Mouse (Mus musculus) forebrain, embryonic 12.5 days (tissue): ENCODE results near the gene Abhd6. TPM values are rescaled to one million over a fixed set of nuclear protein-coding genes. Genes with fewer than 3 reads are reported as not detected.

Experiments used
- ATAC-seq: fragments of 200-750 bp; cut with Nextera tagmentation; 2 replicates; pipeline ENCODE4 v1.8.0; 2017; ENCODE audit warnings: moderate TSS enrichment; ENCODE audit not compliant: low FRiP score
- H3K27ac ChIP-seq: fragments of 300-500 bp; sonication (generic); 2 replicates; pipeline ENCODE4 v1.5.1; 2016; ENCODE audit warnings: mild to moderate bottlenecking
- H3K27me3 ChIP-seq: fragments of 300-500 bp; sonication (generic); 2 replicates; pipeline ENCODE4 v1.6.1; 2016; ENCODE audit warnings: mild to moderate bottlenecking
- H3K36me3 ChIP-seq: fragments of 300-500 bp; sonication (generic); replicated peaks from 2 replicates; pipeline ENCODE4 v1.6.1; 2016; ENCODE audit warnings: mild to moderate bottlenecking
- H3K4me1 ChIP-seq: fragments of 300-500 bp; sonication (generic); 2 replicates; pipeline ENCODE4 v1.6.1; 2016
- H3K4me2 ChIP-seq: fragments of 300-500 bp; sonication (generic); 2 replicates; pipeline ENCODE4 v1.6.1; 2016; ENCODE audit warnings: mild to moderate bottlenecking, moderate library complexity
- H3K4me3 ChIP-seq: fragments of 300-500 bp; sonication (generic); replicated peaks from 2 replicates; pipeline ENCODE4 v1.5.1; 2016; ENCODE audit warnings: mild to moderate bottlenecking
- H3K9ac ChIP-seq: fragments of 300-500 bp; sonication (generic); 2 replicates; pipeline ENCODE4 v1.6.1; 2016; ENCODE audit warnings: mild to moderate bottlenecking
- H3K9me3 ChIP-seq: fragments of 300-500 bp; sonication (generic); 2 replicates; pipeline ENCODE4 v1.6.1; 2016
- WGBS: fragments of 180-500 bp; shearing (Covaris S2); methylation state at CpG from one replicate; pipeline ENCODE4 v1.1.7; 2016; 5-methylcytosine and 5-hydroxymethylcytosine counted together
- polyA plus RNA-seq: library from polyadenylated mRNA; unstranded; fragments of >200 nt; fragmentation: Nextera tagmentation; extraction: Ambion mirVana; gene quantifications from 2 replicates; pipeline ENCODE4 v1.2.1, GENCODE M21; 2016

Gene Abhd6
- polyA plus RNA-seq, 1 experiment from 2014 or later = 18.8 TPM

DNA sequence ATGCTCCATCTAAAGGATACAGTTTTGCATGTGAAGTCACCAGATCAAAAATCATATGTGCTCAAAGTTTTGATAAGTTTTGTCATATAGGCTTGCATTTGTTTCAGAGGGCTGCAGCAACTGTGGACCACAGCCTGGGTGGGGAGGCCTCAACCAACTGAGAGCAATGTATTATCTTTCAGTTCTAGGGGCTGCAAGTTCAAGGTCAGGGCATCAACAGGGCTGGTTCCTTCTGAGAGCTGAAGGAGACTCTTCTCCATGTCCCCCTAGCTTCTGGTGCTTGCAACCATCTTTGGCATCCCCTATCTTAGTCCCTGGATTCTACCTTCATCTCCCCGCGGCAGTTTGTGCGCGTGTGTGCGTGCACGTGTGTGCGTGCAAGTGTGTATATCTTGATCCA lies 50.0 kb downstream of the Abhd6 start:
- no peak overlapping the region for H3K27ac ChIP-seq
- no peak overlapping the region for H3K4me2 ChIP-seq
- WGBS = 95% methylated on average over 7 of the region's 7 CpGs
- H3K27me3 ChIP-seq = no peaks in the 10 kb centered on the region
- peaks cover 5% of the 10 kb centered on the region; the same call in 1 of the 2 replicates for H3K4me1 ChIP-seq
- no peaks in the 10 kb centered on the region for H3K9me3 ChIP-seq
- H3K4me3 ChIP-seq = no peak overlapping the region
- H3K9ac ChIP-seq = no peak overlapping the region
- H3K36me3 ChIP-seq = peaks cover 27% of the 10 kb centered on the region
- ATAC-seq = no peak

DNA sequence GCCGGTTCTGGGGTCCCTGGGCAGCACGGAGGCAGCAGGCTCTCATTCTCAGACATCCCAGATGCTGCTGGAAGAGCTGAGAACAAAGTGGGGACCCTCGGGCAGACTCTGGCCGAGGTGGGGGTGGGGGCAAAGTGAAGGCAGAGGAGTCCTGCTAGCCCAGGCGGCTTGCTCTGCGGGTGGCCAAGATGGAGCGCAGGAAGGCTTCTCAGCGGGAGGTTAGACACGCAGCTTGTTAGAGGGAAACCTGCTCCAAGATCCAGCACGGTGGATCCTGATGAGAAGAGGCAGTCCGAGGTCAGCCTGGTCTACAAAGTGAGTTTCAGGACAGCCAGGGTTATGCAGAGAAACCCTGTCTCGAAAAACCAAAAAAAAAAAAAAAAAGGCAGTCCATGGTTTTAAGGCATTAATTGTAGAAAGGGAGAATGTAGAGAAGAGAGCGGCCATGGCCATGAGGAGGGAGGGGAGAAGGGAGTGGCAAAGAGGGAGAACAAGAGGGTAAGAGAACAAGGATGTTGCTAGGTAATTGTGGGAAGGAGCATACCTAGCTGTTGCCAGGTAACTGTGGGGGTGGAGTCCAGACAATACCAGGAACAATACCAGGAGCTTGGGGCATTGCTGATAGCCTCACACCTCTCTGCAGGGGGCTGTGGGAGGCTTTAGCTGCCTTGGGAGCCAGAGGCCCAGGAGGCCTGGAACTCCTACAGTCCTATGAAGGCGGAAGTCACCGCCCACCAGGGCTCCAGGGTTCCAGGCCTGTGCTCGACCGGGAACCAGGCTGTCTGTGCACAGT lies 51.8 kb downstream of the Abhd6 start:
- Histone ChIP-seq H3K4me3 (no peak overlapping the region), H3K4me1 (peaks cover 5% of the 10 kb centered on the region; the same call in 1 of the 2 replicates), H3K9ac (no peak overlapping the region), H3K27ac (no peak overlapping the region), H3K4me2 (no peak overlapping the region), H3K9me3 (no peaks in the 10 kb centered on the region), H3K27me3 (no peaks in the 10 kb centered on the region), H3K36me3 (peaks cover 17% of the 10 kb centered on the region; the same call in 1 of the 2 replicates)
- no peak for ATAC-seq
- WGBS = 24% methylated on average over 17 of the region's 17 CpGs

GRCm38 (mm10) chr14:8056076-8056475 lies 53.4 kb downstream of the Abhd6 start:
- no peak overlapping the region for H3K9ac ChIP-seq
- H3K27me3 ChIP-seq = no peaks in the 10 kb centered on the region
- ATAC-seq = no peak
- H3K36me3 ChIP-seq = peaks cover 6% of the 10 kb centered on the region; the same call in 1 of the 2 replicates
- no peak overlapping the region for H3K4me3 ChIP-seq
- no peak overlapping the region for H3K27ac ChIP-seq
- H3K4me2 ChIP-seq = no peak overlapping the region
- H3K4me1 ChIP-seq = peaks cover 5% of the 10 kb centered on the region; the same call in 1 of the 2 replicates
- WGBS = 91% methylated on average over 5 of the region's 5 CpGs
- no peaks in the 10 kb centered on the region for H3K9me3 ChIP-seq

- Histone ChIP-seq H3K9me3 (no peaks in the 10 kb centered on the region), H3K36me3 (peaks cover 6% of the 10 kb centered on the region; the same call in 1 of the 2 replicates), H3K4me1 (peaks cover 14% of the 10 kb centered on the region), H3K4me3 (no peak overlapping the region), H3K4me2 (no peak overlapping the region), H3K27me3 (no peaks in the 10 kb centered on the region), H3K27ac (no peak overlapping the region), H3K9ac (no peak overlapping the region)
- 94% methylated on average over 7 of the region's 7 CpGs for WGBS
- no peak for ATAC-seq
Measured at GRCm38 (mm10) chr14:8059938-8060337, 57.2 kb downstream of the Abhd6 start.

- no peak overlapping the region for H3K27ac ChIP-seq
Measured at GRCm38 (mm10) chr14:8062076-8062475, 59.4 kb downstream of the Abhd6 start.

DNA sequence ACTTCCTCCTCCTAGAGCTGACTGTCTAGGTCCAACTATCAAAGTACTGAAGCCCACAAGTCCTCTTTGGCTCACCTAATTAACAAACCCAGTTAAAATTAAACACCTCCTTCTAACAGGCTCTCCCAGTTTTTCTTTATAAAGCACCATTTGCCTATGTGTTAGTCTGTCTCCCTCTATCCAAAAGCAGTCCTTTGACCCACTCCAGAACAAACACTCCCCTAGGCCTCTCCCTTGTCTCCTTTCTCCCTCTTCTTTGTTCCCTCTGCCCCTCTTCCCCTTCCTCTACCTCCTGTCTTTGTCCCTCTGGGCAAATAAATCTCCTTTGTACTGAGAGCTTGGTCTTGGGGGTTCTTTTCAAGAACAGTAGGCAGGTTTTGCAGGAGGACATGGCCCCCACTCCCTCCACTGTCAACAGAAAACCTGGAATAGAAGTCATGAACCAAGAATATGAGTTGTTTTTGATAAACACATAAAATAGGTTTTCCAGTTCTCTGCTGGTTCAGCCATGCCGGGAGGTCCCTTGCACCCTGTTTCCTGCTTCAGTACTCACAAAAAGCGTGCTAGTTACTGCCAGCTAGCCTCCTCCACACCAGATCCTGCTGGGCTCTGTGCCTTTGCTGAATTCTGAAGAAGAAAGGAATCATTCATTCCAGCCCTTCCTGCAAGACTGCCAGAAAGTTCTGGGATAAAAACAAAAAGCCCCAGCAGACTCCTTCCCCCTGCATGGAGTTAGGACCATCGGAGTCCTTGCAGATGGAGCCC lies 60.0 kb downstream of the Abhd6 start:
- ATAC-seq = no peak
- Histone ChIP-seq H3K4me3 (no peak overlapping the region), H3K9me3 (no peaks in the 10 kb centered on the region), H3K9ac (no peak overlapping the region), H3K4me2 (no peak overlapping the region), H3K4me1 (peaks cover 14% of the 10 kb centered on the region), H3K27ac (peak overlapping the region; percentile 56; the same call in 1 of the 2 replicates), H3K36me3 (no peaks in the 10 kb centered on the region), H3K27me3 (no peaks in the 10 kb centered on the region)
- 39% methylated on average over 3 of the region's 3 CpGs for WGBS

More at GRCm38 (mm10) chr14:8062076-8062475, 59.4 kb downstream of the Abhd6 start:
- H3K36me3 ChIP-seq = no peaks in the 10 kb centered on the region
- no peaks in the 10 kb centered on the region for H3K9me3 ChIP-seq
- H3K27me3 ChIP-seq = no peaks in the 10 kb centered on the region
- 37% methylated on average over 3 of the region's 3 CpGs for WGBS
- H3K9ac ChIP-seq = no peak overlapping the region
- no peak overlapping the region for H3K4me3 ChIP-seq
- H3K4me1 ChIP-seq = peaks cover 14% of the 10 kb centered on the region
- H3K4me2 ChIP-seq = no peak overlapping the region
- ATAC-seq = no peak

DNA sequence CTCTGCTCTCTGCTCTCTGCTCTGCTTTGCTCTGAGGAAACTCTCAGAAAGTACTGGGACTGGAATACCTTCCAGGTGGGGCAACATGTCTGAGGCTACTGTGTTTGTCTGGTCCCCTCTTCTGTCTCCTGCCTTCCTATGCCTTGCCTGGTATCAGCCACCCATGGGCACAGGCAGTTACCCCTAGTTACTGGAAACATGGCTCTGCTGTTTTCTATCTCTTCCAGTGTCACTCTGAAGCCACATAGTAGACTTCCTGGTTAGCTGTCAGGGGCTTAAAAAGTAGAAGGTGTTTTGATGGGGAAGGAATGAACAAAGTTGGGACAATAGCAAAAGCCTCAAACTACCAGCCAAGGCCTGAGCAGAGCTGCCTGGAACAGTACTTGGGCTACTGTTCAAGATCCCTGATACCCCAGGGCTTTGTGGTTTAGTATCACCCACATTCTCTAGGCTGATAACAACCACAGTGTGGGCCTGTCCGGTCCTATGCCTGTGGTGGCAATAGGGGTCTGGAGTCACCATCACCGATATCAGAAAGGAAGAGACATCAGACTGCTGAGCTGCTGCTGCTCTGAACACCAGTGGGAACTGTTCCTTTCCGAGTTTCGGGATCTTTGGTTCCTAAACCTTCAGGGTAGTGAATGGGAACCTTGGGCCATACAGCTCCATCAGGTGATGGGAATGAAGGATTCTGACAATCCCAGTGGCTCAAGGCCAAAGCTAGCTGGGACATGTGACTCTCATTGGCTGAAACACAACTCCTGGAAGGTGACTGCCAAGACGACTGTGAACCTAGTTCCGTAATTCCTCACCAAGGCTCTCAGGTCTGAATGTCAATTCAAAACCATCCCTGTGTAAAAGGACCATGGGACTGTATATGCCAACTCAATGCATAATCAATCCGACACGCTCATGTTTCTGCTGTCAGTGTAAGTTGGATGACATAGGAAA lies 61.4 kb downstream of the Abhd6 start:
- Histone ChIP-seq H3K27ac (no peak overlapping the region), H3K9ac (no peak overlapping the region), H3K4me3 (no peak overlapping the region), H3K4me2 (no peak overlapping the region), H3K9me3 (no peaks in the 10 kb centered on the region), H3K4me1 (peaks cover 14% of the 10 kb centered on the region), H3K36me3 (no peaks in the 10 kb centered on the region), H3K27me3 (no peaks in the 10 kb centered on the region)
- no peak for ATAC-seq
- WGBS = 90% methylated on average over 8 of the region's 8 CpGs

GRCm38 (mm10) chr14:8080165-8080679 lies 77.5 kb downstream of the Abhd6 start, which contains the start of gene Rpp14:
Gene Rpp14 (plus strand): TSS chr14:8080367.
- peak; percentile 96 for ATAC-seq
- WGBS = under 1% methylated on average over 47 of the region's 47 CpGs

GRCm38 (mm10) chr14:8080718-8081117 lies 78.0 kb downstream of the Abhd6 start:
- WGBS = 8% methylated on average over 11 of the region's 11 CpGs
- H3K4me2 ChIP-seq = peak overlapping the region; percentile 83
- H3K9ac ChIP-seq = peak overlapping the region; percentile 74

More at GRCm38 (mm10) chr14:8080165-8080679, 77.5 kb downstream of the Abhd6 start, which contains the start of gene Rpp14:
- Histone ChIP-seq H3K27me3 (no peaks in the 10 kb centered on the region), H3K4me3 (peak within 1 kb of the TSS; percentile 69), H3K9ac (peak within 1 kb of the TSS; percentile 74), H3K4me1 (peaks cover 15% of the 10 kb centered on the region), H3K36me3 (peaks cover 13% of the 10 kb centered on the region), H3K9me3 (no peaks in the 10 kb centered on the region), H3K4me2 (peak within 1 kb of the TSS; percentile 83), H3K27ac (peak within 1 kb of the TSS; percentile 91)

GRCm38 (mm10) chr14:8082949-8083348 lies 80.2 kb downstream of the Abhd6 start:
- ATAC-seq = no peak
- no peak overlapping the region for H3K27ac ChIP-seq
- peaks cover 30% of the 10 kb centered on the region for H3K36me3 ChIP-seq
- no peak overlapping the region for H3K9ac ChIP-seq
- no peak overlapping the region for H3K4me3 ChIP-seq
- H3K4me1 ChIP-seq = peaks cover 15% of the 10 kb centered on the region
- no peaks in the 10 kb centered on the region for H3K27me3 ChIP-seq
- WGBS = 86% methylated on average over 1 of the region's 1 CpGs
- H3K9me3 ChIP-seq = no peaks in the 10 kb centered on the region
- no peak overlapping the region for H3K4me2 ChIP-seq

More at GRCm38 (mm10) chr14:8080718-8081117, 78.0 kb downstream of the Abhd6 start:
- H3K27me3 ChIP-seq = no peaks in the 10 kb centered on the region
- peak overlapping the region; percentile 69 for H3K4me3 ChIP-seq
- peaks cover 15% of the 10 kb centered on the region for H3K4me1 ChIP-seq
- peak overlapping the region; percentile 91 for H3K27ac ChIP-seq
- ATAC-seq = peak; percentile 47
- H3K36me3 ChIP-seq = peaks cover 18% of the 10 kb centered on the region
- H3K9me3 ChIP-seq = no peaks in the 10 kb centered on the region

DNA sequence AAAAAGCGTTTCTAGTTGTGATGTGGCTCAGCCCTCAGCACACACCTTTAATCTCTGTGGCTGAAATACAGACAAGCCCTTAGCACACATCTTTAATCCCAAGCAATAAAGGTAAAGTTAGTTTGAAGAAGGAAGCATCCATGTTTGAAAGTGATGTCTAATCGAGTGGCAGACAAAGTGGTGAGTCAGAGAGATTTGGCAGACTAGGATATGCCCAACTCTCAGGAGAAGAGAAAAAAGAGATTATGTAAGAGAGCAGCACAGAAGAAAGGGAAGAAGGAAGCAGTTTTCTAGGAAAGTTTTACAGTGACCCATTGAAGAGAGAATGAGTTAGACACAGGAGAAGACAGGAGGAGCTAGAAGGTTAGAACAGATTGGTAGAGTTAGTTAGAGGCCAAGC lies 86.3 kb downstream of the Abhd6 start:
- H3K4me1 ChIP-seq = 0 out of 2 replicates have a peak, but pooled peaks cover 4% of the 10 kb centered on the region
- H3K27ac ChIP-seq = no peak overlapping the region
- no peak overlapping the region for H3K4me3 ChIP-seq
- H3K36me3 ChIP-seq = peaks cover 58% of the 10 kb centered on the region
- H3K4me2 ChIP-seq = no peak overlapping the region
- no peak overlapping the region for H3K9ac ChIP-seq
- H3K27me3 ChIP-seq = no peaks in the 10 kb centered on the region
- H3K9me3 ChIP-seq = no peaks in the 10 kb centered on the region
- 90% methylated on average over 2 of the region's 2 CpGs for WGBS
- no peak for ATAC-seq
